Mouse (Mus musculus) adrenal gland, adult 8-10 months (tissue): ENCODE measurements around the gene Gtse1. TPM values are rescaled to one million over a fixed set of nuclear protein-coding genes. Genes with fewer than 3 reads are reported as not detected.
A peak's percentile ranks its signal among the peaks of the same experiment; 100 is the strongest.
"Not testable (repeated sequence)": the region's sequence is repeated elsewhere in the genome, so short reads cannot be mapped to it uniquely, and the experiment has no call there.

ENCODE experiments used
- DNase-seq: peaks from one replicate; pipeline ENCODE4 v3.0.0; 2022
- total RNA-seq, 4 experiments: library from RNA; stranded (reverse); gene quantifications; 2 replicates each; pipeline ENCODE4 v1.2.4; 2022

Gtse1 gene
- 1 to 10 TPM in 3 of 4 experiments, under 1 TPM in 1; 0.61 to 1.5 (median 1.3) TPM for total RNA-seq

DNA sequence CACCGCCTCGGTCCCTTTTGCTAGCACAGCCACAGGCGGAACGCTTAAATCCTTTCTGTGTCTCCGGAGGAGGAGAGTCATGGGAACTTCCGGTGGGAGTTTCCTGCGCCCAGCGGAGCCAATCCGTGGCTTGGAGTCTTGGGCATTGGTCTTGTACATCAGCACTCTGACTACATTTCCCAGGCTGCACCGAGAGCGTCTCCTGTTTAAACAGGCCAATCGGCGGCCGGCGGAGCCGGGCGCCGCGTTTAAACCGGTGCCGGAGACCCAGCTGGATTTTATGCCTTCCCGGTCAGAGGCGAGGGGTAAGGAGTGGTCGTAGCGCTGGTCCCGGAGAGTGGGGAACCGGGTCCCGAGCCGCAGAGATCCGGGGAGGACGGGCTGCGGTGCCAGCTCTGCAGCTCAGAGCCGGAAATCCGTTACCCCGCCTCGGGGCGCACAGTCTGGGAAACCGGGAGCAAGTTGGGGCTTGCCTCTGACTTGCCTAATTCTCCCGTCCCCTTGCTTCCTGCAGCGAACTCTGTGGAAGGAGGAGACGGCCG lies at the start of gene Gtse1:
Gtse1 (plus strand) TSS at position 256 of the 542 bp plus-strand sequence.
- peak; percentile 94 for DNase-seq

DNA sequence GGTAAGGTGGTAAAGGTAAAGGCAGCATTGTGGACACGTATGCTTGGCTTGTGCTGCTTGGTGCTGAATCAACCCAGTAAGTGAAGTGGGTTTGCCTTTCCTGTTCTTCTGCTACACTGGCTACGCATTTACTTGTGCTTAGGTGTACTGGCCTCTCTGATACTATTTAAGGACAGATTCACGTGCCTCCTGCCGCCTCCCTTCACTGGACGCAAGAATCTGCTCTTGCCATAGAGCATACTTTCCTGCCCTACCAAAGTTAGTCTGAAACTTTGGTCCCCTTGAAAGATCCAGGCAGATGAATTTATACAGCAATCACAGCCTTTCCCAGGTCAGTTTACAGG lies 49.1 kb upstream of the Gtse1 start:
- DNase-seq: no peak

DNA sequence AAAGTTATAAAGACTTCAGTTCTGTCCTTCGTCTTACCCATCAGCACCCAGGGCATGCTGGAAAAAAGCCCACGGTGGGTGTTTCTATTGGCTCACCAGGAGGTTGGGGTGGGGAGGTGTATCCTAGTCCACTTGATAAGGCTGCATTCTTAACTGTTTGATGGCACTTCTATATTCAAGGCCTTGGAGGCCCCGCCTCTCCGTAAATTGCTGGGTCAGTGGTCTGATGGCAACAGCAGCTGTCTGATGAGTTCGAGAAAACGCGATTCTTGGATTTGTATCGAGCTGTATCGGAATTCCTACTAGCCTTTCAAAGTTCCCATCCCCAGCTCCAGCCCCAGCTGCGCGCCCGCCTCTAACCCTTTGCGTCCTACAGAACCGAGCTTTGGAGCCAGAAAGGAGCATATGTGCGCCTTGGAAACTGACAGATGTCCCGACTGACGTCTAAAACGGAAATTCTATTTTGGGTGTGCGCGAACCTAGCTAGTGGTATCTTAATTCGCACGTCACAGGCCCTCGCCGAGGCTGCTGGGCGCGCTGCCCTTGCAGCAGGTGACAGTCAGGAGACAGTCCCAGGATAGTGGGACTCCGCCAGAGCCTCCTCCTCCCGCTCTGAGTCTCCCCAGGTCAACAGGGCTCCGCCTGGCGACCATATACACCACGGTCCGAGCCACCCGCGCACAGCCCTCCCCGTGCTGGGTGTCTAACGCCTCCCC lies 48.6 kb upstream of the Gtse1 start:
- DNase-seq: no peak

DNA sequence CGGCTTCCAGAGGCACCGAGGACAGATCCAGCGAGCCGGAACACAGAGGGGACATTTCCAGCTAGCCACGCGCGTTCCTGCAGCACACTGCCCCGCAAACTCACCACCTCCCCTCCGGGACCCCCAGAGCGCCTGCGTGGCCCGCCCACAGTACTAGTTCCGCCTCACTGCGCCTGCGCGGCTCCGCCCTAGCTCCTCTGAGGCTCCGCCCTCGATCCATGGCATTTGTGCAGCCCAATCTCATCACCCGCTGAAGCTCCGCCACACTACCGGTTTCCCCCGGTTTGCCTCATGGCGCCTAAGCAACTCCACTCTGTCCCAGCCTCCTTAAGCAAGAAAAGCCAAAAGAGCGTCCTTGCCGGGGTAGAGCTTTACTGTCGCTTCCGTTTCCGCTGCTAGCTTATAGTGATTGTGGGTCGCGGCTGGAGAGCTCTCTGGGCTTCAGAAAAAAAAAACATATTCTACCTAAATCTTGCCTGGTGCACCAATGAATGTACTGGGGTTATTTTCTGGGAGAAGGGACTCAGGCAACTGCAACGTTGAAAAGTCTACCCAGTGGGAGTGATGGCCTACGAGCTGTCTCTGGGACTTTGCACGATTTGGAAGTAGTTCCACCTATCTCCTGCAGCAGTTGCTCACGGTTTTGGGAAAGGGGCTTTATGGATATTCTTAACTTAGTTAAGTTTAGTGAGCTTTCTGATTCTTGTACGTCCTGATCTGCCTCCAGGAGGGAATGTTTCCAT lies 47.8 kb upstream of the Gtse1 start, which contains the start of gene Cdpf1:
Cdpf1 (minus strand) TSS at position 163 of the 743 bp plus-strand sequence.
- peak; percentile 98 for DNase-seq

DNA sequence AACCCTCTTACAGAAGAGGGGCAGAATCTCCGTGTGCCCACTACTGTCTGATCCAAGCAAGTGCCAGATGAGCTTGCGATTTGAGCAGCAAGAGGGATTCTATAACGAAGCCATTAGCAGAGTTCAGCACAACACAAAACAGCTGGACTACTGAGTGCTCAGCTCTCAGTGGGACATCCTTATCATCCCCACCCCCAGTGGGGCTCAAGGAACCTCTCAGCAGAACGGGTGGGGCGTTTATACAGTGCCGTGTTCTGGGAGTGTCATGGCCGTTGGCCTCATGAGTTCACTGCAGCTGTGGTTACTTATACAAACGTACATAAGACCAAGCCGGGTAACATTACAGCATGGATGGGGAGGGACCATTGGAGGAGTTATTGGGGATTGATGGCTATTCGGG lies 46.1 kb upstream of the Gtse1 start:
- DNase-seq: no peak

DNA sequence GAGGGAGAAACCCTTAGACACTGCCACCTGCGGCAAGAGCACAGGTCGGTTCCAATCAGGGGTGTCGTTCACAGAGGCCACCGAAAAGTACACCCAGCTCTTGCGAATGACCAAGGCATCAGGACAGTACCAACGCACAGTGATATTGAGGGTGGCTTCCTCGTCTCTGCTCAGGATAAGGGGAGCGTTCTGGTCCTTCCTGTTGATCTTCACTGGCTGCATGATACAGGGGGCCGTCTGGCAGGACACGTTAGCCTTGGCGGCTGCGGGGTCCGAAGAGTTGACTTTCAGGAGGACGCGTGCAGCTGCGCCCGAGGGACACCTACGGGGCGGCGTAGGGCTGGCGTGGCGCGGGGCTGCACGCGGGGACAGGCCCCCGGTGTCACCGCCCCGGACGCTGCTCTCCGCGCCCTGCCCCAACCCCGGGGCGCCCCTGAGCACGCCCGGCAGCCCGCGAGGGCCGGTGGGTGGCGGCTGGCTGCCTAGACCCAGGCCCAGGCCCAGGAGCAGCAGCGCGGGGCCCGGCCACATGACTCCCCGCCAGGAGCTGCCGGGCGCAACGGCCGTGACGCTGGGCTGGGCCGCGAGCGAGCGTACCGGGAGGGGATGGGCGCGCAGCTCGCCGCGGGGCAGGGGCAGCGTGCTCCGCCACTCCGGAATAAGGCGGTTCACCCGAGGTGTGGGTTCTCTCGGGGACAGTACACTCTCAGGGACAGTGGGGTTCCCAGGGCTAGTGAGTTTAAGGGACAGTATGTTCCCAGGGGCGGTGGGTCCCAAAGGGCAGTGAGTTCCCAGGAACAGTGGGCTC lies 38.1 kb upstream of the Gtse1 start, which contains the start of gene Pkdrej:
Pkdrej (minus strand) TSS at position 532 of the 808 bp plus-strand sequence.
- DNase-seq: no peak

DNA sequence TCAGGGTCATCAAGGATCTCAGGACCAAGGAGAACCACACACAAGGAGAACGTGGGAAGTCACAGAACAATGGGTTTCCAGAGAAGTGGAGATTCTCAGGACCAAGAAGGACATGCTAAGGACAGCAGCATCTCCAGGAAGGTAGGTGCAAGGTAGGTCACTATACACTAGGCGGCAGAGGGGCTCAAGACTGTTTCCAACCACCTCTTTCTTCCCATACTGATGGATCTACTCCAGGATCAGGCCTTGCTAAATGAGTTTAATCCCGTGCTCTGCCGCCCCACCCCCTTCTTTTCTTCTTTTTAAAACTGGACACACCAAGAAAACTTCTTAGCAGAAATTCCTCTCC lies 37.6 kb upstream of the Gtse1 start:
- no peak for DNase-seq

DNA sequence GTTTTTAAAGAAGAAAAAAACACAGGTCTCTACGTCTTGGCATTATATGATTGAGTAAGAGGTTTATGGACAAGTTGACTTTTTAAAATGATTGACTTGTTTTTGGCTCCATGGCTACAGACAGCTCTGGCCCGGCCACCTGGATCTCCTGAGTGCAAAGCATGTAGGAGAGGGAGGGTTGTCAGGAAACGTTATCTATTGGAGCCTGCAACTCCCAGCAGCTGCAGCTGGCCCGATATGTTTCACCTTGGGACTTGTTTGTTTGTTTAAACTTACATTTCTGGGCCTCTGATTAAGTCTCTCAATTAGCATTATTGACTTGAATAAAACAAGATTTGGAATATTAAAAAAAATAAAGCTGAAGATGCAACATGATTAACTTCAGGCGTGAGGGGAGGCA lies 32.9 kb upstream of the Gtse1 start:
- no peak for DNase-seq

DNA sequence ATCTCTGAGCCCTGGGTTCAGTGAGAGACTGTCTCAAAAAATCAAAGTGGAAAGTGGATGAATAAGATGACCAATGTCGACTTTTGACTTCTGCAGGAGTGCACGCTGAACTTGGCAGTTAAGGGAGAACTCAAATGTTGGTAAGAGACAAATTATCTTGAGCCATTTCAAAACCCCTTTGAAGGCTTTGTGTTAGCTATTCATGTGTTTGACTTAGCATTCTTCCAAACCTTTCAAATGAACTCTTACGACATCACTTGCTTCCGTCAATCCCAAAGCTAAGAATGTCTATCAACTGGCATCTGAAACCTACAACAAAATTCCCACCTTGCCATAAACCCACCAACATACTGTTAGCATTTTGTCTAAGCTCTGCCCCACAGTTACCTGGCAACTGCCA lies 31.5 kb upstream of the Gtse1 start:
- DNase-seq: no peak

DNA sequence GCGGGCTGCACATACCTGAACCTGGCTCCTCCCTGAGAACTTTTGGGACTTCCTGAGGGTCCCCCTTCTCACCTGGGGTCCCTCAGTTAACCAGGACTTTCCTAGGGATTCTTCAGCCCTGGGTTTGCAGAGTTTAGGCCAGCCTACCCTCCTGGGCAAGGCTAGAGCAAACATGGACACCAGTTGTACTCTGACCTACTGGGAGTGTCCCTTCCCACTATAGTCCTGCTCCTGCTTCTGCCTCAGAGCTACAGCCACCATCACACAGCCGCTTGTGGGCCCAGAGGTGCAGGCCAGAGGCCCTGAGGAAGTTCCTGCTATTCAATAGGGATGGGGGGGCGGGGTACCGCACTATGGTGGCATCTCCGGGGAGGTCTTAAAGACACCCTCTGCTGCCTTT lies 30.1 kb upstream of the Gtse1 start:
- no peak for DNase-seq

DNA sequence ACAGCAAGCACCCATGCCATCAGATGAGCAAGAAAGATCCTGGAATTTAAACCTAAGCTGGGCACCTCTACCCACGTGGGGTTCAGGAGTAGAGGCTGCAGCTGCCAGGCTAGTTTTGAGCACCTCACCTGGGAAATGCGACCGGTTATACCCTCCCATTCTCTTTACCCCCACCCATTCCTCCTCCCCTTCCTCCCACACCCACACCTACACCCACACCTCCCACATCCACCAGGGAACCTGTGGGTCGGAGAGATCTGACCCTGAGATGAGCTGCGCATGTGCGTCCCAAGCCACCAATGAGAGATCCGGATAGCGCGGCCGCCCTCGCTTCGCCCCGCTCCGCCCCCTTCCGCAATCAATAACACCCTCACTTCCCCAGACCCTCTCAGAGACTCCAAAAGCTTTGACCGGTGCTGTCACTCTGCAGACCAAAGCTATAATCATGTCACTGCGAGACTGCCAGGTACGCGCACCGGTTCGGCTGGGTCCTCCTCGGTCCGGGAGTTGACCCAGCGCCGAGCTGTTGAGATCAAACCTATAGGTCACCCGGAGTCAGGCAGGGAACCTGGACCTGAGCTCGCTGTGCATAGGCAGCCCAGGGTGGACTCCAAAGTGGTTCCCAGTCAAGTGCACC lies 27.5 kb upstream of the Gtse1 start, which contains the start of gene Ttc38:
Ttc38 (plus strand) TSS at position 353 of the 637 bp plus-strand sequence.
- peak; percentile 79 for DNase-seq

DNA sequence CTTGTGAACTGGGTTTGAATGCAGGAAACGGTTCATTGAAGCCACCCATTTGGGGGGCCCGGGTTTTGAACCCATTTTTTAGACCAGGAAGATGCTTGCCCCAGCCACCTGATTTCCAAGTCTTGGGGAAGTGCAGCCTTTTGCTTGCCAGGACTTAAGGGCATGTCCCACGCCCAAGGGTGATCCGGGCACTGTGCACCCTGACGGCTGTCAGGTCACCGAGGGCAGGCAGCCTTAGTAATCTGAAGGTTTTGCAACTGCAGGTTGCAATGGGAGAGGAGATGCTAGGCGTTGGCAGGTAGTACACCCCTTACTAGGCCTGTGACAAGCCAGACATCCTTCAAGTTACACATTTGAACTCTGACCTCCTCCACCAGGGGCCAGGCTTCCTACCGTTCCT lies 26.9 kb upstream of the Gtse1 start:
- DNase-seq: no peak

DNA sequence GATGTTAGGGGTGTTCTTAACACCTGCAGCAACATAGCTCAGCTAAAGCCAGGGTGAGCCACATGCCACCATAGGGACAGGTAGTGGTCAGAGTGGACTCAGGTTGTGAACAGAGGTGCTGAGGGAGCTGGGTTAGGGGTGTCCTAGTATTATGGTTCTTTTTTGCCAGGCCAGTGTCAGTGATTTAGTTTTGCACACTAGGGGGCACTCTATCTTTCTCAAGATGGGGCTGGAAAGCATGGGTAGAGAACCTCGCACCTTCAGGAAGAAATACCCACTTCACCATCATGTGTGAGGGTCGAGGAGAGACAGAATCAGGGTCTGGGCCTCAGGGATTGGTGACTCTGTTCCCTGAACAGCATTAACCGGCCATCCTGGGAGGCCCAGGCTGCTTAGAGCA lies 24.2 kb upstream of the Gtse1 start:
- no peak for DNase-seq

DNA sequence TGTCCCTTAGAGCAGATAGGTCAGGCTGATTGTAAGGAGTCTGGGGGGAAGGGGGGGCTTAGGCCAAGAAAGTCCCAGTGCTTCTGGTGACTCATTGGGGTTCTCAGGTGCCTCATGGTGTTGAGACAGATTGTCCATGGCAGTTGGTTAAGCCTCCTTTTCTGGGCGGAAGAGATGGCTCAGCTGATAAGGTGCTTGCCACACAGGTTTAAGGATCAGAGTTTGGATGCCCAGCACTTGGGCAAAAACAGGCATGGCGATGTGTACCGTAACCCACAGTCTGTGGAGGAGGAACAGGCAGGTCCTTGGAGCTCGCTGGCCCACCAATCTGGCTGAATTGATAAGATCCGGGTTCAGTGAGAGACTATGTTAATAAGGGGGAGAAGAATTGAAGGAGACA lies 22.7 kb upstream of the Gtse1 start:
- no peak for DNase-seq

DNA sequence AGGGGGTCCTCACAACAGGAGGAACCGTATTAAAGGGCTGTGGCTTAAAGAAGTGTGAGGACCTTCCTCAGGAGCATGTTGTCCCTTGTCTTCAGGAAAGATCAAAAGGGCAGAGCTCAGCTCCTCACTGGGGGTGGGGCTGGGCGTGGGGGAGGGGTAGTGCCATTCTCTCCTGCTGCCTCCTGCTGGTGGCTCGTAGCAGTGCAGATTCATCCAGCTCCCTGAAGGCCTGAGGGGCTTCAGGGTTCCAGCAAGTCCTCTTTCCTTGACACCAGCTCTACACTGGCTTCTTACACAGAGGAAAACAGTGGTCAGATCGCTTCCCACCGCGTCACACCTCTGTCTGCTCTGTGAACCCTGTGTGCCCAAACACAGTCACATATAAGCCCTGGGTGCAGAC lies 18.6 kb upstream of the Gtse1 start:
- DNase-seq: no peak

DNA sequence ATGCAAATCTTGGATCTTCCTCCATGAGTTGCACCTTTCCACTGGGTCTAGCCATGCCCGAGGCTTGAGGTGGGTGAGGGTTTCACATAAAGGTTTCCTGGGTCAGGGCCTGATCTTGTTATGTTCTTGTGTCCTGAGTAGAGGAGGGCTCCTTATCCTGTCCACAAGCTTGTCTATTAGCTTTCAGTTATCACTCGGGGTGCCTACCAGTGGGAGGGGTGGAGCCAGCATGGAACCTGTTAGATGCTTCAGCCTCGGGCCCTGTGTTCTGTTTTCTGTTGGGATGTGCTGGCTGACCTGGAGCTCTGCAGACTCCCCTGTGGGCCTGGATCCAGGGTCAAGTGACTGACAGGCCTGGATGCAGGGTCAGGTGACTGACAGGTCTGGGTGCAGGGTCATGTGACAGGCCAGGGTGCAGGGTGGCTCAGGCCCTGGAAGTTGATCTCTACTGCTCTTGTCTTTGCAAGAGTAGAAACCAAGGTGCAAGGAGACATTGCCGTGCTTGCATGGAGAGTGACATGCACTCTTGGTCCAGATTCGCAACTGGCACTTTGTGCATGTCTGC lies 17.7 kb upstream of the Gtse1 start:
- DNase-seq: no peak

DNA sequence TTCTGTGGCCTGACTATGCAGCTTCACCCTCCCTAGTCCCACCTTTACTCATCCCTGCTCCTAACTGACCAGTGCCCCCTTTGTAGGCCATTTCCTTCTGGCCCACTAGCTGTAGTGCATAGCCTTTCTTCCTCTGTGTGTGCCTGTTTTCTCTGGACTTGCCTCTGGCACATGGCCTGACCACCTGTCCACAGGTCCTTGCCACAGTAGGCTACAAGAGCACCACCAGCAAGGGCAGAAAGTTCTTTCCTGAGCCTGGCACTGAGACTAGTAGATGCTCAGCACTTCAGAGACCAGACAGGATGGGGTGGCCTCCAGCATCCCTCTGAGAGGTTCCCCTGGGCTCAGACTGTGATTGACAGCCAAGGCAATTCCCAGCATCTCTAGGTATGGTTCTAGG lies 14.5 kb upstream of the Gtse1 start:
- no peak for DNase-seq

DNA sequence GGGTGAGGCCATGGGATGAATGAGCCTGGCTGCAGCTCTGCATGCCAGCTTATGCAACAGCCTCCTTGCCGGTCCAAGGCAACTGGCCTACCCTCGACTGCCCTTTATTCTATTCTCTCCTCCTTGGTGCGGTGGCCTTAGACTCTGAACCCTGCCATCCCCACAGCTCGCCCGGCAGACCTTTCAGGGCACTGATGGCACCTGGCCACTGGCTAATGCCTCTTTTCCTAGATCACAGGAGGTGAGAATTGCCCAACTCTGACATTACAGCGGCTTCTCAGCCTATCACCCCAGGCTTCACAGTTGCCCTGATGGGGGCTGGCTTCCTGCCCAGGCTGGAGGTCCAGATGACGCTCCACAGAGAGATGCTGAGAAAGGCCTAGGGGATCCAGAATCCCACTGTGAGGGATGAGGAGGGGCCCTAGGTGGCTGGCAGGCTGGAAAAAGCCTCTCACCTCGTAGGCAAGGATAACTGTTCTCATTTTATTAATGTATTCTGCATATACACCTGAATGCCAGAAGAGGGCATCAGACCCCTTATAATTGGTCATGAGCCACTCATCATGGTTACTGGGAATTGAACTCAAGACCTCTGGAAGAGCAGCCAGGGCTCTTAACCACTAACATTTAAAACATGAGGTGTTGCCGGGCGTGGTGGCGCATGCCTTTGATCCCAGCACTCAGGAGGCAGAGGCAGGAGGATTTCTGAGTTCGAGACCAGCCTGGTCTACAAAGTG lies 7.7 kb upstream of the Gtse1 start:
- no peak for DNase-seq

DNA sequence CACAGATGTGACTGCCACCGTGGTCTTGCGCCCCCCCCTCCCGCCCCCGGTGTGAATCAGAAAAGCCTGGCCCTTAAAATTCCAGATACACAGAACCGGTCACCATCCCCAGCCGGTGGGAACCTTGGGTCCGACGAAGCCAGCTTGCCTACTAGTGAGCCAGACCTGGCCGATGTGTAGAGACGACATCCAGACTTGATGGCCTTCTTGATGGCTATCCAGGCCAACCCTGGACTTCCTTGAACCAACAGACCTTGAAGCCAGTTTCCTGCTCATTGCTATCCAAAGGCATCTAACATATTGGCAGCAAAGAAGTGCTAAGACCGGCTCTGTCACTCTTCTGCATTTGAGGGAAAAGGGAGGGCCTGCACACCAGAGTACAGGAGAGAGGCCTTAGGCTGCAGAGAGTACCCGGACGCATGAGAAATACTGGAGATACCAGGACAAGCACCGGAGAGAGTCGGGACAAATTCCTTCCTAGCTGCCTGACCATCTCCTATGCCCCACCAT lies 510 bp upstream of the Gtse1 start:
- DNase-seq: no peak

DNA sequence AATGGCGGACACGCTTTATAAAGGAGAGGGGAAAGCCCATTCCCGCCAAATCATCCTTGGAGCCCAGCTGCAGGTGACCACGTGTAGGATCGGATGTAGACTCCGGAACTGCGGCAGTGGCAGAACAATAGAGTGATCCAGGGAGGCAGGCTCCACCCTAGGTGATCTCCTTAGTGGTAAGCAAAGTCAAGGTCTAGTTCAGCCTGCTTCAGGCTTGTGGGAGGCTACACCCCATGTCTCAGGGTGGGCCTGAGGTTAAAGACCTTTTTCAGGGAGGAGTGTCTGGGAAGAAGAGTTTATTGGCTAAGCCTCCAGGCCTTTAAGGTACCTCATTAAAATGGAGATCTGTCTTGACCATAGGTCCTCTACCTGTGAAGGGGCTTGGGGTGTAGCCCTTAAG lies 6.4 kb downstream of the Gtse1 start:
- DNase-seq: not testable (repeated sequence)

DNA sequence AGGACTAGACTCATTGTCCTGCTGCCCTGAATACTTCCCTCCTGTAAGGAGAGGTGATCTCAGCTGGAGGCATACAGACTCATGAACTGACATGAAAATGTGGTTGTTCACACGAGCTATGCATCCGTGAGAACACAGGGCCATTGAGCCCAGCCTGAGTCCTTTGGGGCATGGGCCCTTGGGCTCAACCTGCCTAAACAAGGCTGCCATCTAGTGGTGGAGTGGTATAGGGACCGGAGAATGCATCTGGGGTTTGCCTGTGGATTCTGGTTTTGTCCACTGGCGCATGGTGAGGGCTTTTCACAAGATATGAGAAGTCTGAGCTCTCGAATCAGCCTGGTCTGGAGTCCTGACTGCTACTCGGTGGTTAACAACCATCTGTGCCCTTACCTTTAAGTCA lies 8.2 kb downstream of the Gtse1 start:
- peak; percentile 50 for DNase-seq
